Mouse (Mus musculus): ENCODE measurements around the gene Smim4.

The Smim4 gene

DNA sequence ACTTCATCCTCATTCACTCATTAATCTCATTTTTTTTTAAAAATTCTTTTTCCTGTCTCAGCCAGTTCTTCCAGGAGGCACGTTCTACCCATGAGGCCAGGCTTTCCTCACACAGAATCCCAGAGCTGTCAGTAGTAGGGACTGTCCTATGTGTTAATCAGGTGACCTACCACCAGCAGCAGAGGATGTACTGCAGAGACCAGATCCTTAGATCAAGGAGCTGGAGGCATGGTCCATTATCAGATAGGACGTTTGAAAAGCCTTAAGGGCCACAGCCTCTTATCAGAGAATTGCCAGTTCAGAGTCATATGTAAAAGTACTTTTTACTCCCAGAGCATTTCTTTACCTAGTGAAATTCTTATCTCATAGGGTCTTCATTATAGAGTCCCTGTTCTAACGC is 14.7 kb downstream of the Smim4 start:
- no peak for DNase-seq

DNA sequence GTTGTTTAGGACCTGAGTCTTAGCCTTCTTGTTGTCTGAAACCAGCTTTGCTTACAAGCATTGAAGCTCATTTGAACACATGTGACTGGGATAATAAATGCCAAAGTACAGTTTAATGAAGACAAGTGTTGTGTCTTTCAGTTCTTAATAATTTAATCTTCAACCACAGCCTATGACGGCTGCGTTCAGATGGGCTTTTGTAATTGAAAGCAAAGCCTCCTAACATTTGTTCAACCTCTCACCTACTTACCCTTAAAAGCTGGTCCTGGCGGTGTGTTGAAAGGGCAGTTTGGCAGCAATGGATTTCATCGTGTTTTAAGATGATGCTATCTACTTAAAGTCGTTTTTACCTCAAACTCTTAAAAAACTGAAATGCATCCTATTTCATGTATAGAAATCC is 16.6 kb downstream of the Smim4 start:
- DNase-seq = no peak

DNA sequence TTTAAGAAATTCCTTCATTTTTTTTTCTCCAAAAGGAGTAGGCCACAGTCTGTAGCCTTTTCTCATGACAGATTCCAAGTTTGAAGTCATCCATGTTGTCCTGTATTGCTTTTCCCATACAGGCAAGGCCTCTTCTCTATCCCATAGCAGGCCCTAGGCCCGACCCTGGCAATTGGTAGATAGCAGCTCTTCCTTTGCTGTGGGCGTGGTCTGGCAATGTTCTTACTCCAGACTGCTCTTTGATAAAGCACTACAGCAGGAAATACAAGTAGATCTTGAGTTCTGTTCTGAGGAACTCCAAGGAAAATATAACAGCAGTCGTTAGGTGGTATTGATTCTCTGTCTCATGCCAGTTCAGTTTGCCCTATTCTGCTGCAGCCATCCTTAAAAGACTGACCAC is 18.1 kb downstream of the Smim4 start:
- DNase-seq = no peak

- DNase-seq = no peak
Observed at GRCm38 (mm10) chr14:31105156-31105555, 23.6 kb downstream of the Smim4 start.

- DNase-seq = no peak
Observed at GRCm38 (mm10) chr14:31089918-31090317, 38.8 kb downstream of the Smim4 start.

DNA sequence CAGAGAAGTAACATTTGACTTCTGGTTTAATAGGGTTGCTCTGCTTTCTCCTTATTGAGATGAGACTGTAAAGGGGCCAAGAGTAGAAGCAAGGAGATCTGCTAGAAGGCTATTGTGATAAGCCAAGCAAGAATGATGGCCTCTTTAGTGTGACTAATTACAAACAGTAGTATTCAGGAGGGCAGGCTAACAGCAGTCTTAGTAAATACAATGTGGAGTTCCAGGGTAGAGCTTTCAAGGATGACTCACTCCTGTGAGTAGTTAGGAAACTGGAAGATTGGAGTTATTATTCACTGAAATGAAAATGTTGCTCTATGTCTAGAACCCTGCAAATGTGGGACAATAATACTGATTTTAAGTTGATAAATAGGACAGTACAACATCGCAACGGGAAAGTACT is 40.2 kb downstream of the Smim4 start:
- no peak for DNase-seq

DNA sequence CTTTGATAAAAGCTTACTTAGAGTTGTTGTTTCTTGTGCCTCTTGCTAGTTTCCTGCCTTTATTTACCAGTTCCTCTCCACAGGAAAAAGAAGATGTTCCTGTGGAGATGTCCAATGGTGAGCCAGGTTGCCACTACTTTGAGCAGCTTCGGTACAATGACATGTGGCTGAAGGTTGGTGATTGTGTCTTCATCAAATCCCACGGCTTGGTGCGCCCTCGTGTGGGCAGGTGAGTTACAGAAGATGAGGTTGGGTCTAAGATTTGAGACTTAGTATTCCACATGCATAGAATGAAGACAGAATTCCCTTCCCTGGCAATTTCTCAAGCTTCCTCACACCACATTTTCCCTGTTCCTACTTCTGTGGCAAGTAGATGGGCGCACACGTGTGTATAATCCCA is 41.3 kb downstream of the Smim4 start:
- DNase-seq = peak in 1 of 2 experiments; percentile 5

GRCm38 (mm10) chr14:31081147-31081546 is 47.6 kb downstream of the Smim4 start:
- no peak for DNase-seq

DNA sequence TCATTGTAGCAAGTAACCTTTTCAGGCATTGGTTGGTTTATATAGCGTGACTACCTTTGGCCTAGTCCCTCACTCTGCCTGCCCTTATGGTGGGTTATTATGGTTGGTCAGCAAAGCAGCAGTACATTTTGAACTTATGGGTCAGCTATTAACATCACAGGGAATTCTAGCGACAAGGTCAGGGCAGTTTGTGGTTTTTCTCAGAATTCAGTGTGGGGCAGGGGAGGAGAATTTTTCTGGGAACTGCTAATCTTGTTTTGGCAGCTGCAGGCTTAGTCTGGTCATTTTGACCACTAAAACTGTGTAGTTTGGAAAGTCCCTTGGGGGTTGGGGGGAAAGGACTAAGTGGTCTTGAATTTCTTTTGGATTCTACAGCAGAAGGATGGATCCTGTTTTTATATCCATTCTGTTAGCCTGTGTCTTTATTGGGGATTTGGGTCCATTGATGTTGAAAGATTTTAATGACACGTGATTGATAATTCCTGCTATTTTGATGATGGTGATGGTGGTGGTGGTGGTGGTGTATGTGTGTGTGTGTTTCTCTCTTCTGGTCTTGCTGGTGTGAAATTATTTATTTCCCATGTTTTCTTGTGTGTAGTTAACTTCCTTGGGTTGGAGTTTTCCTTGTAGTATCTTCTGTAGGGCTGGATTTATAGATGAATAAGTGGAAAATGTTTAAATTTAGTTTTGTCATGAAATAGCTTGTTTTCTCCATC is 49.3 kb downstream of the Smim4 start:
- no peak for DNase-seq

DNA sequence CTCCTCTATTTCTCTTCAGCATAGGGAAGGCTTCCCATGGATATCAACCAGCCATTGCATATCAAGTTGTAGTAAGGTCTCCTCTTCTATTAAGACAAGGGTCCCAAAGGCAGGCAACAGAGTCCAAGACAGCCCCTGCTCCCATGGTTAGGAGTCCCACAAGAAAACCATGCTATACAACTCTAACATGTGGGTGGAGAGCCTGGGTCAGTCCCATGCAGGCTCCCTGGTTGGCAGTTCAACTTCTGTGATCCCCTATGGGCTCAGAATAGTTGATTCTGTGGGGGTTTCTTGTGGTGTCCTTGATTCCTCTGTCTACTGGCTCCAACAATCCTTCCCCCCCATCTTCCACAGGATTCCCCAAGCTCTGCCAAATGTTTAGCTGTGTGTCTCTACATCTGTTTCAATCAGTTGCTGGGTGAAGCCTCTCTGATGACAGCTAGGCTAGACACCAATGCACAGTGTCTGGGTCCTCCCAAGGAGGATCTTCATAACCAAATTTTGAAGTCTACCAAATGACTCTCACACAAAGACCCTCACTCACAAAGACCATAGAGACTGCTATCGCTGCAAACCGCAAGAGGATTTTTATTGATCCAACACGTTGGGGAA is 50.1 kb downstream of the Smim4 start:
- no peak for DNase-seq

- DNase-seq = no peak
Observed at GRCm38 (mm10) chr14:31069086-31069733, 59.5 kb downstream of the Smim4 start.

GRCm38 (mm10) chr14:31062277-31062676 is 66.5 kb downstream of the Smim4 start:
- DNase-seq = peak; percentile 4 to 14

GRCm38 (mm10) chr14:31045817-31046216 is 82.9 kb downstream of the Smim4 start:
- DNase-seq = no peak

GRCm38 (mm10) chr14:31045296-31045695 is 83.5 kb downstream of the Smim4 start:
- DNase-seq = no peak

Data from B cell, adult 2 months (primary cell).